Mouse (Mus musculus): ENCODE measurements around the gene Masp1. TPM values are rescaled to one million over a fixed set of nuclear protein-coding genes. Genes with fewer than 3 reads are reported as not detected.

The Masp1 gene
- total and polyA plus RNA-seq, 2 experiments from 2014 or later, result 22.0 to 37.1 TPM

- no peak for TF ChIP-seq CTCF (IDR thresholded peaks at IDR 0.05; ENCODE audit: low read depth)
- H3K9ac ChIP-seq, result no peak overlapping the region
- WGBS, result 46% methylated on average over 5 of the region's 5 CpGs
- no peak overlapping the region for H3K27ac ChIP-seq (ENCODE audit: low read depth, low read length)
- H3K4me2 ChIP-seq (ENCODE audit: low read depth), result no peak overlapping the region
- H3K27me3 ChIP-seq (ENCODE audit: insufficient read depth, low read length), result no peaks in the 10 kb centered on the region
- 0 out of 2 replicates have a peak, but pooled peaks cover 8% of the 10 kb centered on the region for H3K9me3 ChIP-seq (ENCODE audit: low read length)
- H3K36me3 ChIP-seq (ENCODE audit: insufficient read depth), result no peaks in the 10 kb centered on the region
- ATAC-seq (no peak), DNase-seq (no peak)
- H3K4me1 ChIP-seq (ENCODE audit: insufficient read depth), result peaks cover 27% of the 10 kb centered on the region
- no peak overlapping the region for H3K4me3 ChIP-seq (ENCODE audit: low read depth, low read length)
These were observed 1.5 kb upstream of the Masp1 start for GRCm38 (mm10) chr16:23522081-23522480.

DNA sequence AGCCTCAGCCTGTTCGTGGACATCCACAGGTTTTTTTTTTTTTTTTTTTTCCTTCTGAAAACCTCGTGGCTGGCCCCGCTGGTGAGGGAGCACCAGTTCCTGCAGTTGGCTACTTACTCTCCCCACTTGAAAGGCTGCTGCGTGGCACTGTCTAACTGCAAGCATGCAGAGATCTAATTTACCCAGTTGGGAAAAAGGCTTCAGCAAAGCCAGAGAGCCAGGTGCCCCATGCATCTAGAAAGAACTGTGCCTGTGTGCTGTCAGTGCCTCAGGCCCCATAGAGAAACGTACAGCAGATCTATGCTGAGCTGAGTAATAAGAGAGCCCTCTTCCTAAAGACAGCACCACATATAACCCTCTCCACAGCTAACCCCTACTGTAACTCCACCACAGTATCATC, 477 bp upstream of the Masp1 start:
- Histone ChIP-seq H3K9ac (peak overlapping the region; percentile 71; the same call in 1 of the 2 replicates), H3K36me3 (ENCODE audit: insufficient read depth) (no peaks in the 10 kb centered on the region), H3K27ac (ENCODE audit: low read depth, low read length) (peak overlapping the region; percentile 91), H3K27me3 (ENCODE audit: insufficient read depth, low read length) (no peaks in the 10 kb centered on the region), H3K4me2 (ENCODE audit: low read depth) (peak overlapping the region; percentile 76), H3K9me3 (ENCODE audit: low read length) (0 out of 2 replicates have a peak, but pooled peaks cover 8% of the 10 kb centered on the region), H3K4me1 (ENCODE audit: insufficient read depth) (peaks cover 34% of the 10 kb centered on the region), H3K4me3 (ENCODE audit: low read depth, low read length) (peak overlapping the region; percentile 48)
- ATAC-seq, result no peak; the same call in 1 of the 2 replicates
- DNase-seq, result peak; percentile 47
- TF ChIP-seq CTCF (IDR thresholded peaks at IDR 0.05; ENCODE audit: low read depth), result no peak
- WGBS, result 9% methylated on average over 5 of the region's 5 CpGs

GRCm38 (mm10) chr16:23519771-23520170, 844 bp downstream of the Masp1 start:
- Histone ChIP-seq H3K4me2 (ENCODE audit: low read depth) (peak overlapping the region; percentile 76), H3K9ac (peak overlapping the region; percentile 71), H3K4me1 (ENCODE audit: insufficient read depth) (peaks cover 38% of the 10 kb centered on the region), H3K27ac (ENCODE audit: low read depth, low read length) (peak overlapping the region; percentile 91), H3K36me3 (ENCODE audit: insufficient read depth) (no peaks in the 10 kb centered on the region), H3K27me3 (ENCODE audit: insufficient read depth, low read length) (no peaks in the 10 kb centered on the region), H3K4me3 (ENCODE audit: low read depth, low read length) (peak overlapping the region; percentile 48), H3K9me3 (ENCODE audit: low read length) (no peaks in the 10 kb centered on the region)
- ATAC-seq (no peak), DNase-seq (peak; percentile 68)
- 3% methylated on average over 1 of the region's 1 CpGs for WGBS
- TF ChIP-seq CTCF (IDR thresholded peaks at IDR 0.05; ENCODE audit: low read depth), result no peak

DNA sequence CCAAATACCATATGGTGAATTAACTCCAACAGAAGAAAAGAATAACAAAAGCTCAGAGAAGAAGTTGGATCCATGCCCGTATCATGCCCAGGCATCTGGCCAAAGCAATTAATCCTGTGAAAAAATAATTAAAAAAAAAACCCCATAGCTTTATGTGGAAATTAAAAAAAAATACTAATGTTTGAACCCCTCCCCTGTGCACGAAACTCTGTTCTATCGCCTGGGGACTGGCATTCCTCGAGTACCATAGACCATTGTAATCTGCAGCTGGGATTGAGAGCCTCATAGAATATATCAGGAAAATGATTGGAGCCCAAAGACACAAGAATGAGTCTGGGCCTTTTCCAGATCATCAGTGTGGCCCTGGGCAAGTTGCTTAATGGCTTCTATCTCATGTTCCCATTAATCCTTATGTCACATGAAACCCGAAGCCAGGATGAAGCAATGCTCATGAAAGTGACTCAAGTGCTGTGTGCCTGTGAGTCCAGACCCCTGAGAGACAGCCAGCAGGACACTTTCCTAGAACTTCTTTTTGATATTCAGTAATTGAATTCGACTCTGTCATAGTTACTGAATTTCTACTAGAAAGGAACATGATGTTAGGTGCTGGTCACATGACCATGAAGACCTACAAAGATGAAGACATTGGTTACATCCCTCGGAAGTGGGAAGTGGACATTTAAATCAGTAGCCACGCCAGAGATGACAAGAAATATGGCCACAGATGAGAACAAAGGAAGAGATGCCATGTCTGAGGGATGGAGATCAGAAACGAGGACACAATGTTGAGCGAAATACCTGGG, 1.8 kb downstream of the Masp1 start:
- peak overlapping the region; percentile 76 for H3K4me2 ChIP-seq (ENCODE audit: low read depth)
- no peak for ATAC-seq
- DNase-seq, result no peak
- 37% methylated on average over 10 of the region's 10 CpGs for WGBS
- H3K27me3 ChIP-seq (ENCODE audit: insufficient read depth, low read length), result no peaks in the 10 kb centered on the region
- no peaks in the 10 kb centered on the region for H3K36me3 ChIP-seq (ENCODE audit: insufficient read depth)
- no peak for TF ChIP-seq CTCF (IDR thresholded peaks at IDR 0.05; ENCODE audit: low read depth)
- peak overlapping the region; percentile 71; the same call in 1 of the 2 replicates for H3K9ac ChIP-seq
- no peaks in the 10 kb centered on the region for H3K9me3 ChIP-seq (ENCODE audit: low read length)
- H3K27ac ChIP-seq (ENCODE audit: low read depth, low read length), result peak overlapping the region; percentile 91
- peaks cover 38% of the 10 kb centered on the region for H3K4me1 ChIP-seq (ENCODE audit: insufficient read depth)
- H3K4me3 ChIP-seq (ENCODE audit: low read depth, low read length), result peak overlapping the region; percentile 48

DNA sequence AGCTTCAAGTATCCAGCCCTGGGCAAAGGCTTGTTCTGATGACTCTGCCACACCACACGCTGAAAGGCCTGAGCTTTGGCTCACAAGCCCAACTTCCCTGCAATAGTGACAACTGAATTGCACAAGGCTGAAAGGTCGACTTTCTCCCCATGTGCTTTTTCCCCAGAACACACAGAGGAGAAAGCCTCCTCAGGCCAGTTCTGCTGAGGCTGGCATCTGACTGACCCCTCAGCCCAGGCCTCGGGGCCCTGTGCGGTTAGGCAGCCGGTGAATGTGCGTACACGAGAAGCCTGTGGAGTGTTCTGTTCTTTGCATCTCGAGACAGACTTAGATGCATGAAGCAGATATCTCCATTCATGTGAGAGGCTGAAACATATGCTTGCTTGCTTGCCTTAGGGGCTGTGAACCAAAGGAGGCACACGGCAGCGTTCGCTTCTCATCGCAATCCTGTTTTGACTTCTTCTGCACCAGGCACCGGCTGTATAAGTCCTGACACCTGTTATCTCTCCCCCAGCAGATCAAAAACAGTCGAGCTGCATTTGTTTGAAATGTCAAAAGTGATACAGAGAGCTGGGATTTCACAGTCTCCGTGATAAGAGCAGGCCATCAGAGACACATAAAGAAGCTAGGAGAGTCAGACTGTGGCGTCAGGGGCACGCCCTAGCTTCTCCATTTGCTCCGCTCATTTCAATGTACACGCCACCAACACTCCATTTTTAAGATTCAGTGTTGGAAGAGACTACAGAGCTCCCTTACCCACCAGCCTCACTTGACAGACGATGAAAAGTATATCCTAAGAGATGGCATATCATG, 2.7 kb downstream of the Masp1 start:
- no peak for TF ChIP-seq CTCF (IDR thresholded peaks at IDR 0.05; ENCODE audit: low read depth)
- WGBS, result 37% methylated on average over 20 of the region's 20 CpGs

DNA sequence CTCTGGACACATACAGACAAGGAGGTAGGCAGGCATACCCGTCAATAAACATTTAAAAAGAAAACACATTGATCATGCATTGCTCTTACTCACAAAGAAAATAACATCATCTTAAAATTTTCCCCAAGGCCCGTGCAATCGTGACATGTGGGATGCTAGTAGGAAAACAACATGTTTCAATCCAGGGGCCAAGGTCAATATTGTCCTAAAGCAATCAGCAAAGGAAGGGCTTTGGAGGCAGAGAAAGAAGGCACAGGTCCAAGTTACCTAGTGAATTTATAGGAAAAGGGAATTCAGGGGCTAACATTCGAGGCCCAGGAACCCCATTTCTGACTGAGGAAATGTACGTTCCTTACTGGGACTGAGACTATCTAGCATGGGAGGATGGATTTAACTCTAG, 3.4 kb downstream of the Masp1 start:
- no peak overlapping the region for H3K4me3 ChIP-seq (ENCODE audit: low read depth, low read length)
- H3K9me3 ChIP-seq (ENCODE audit: low read length), result no peaks in the 10 kb centered on the region
- DNase-seq (no peak), ATAC-seq (no peak)
- H3K9ac ChIP-seq, result 0 out of 2 replicates have a peak overlapping the region, but pooled peaks have one; percentile 31
- TF ChIP-seq CTCF (IDR thresholded peaks at IDR 0.05; ENCODE audit: low read depth), result no peak
- 63% methylated on average over 5 of the region's 5 CpGs for WGBS
- peaks cover 31% of the 10 kb centered on the region; the same call in 1 of the 2 replicates for H3K4me1 ChIP-seq (ENCODE audit: insufficient read depth)
- H3K27me3 ChIP-seq (ENCODE audit: insufficient read depth, low read length), result no peaks in the 10 kb centered on the region
- H3K36me3 ChIP-seq (ENCODE audit: insufficient read depth), result no peaks in the 10 kb centered on the region; the same call in 1 of the 2 replicates
- H3K4me2 ChIP-seq (ENCODE audit: low read depth), result peak overlapping the region; percentile 76
- peak overlapping the region; percentile 91 for H3K27ac ChIP-seq (ENCODE audit: low read depth, low read length)

More for the DNA sequence above, 2.7 kb downstream of the Masp1 start:
- H3K4me3 ChIP-seq (ENCODE audit: low read depth, low read length), result peak overlapping the region; percentile 48
- H3K9me3 ChIP-seq (ENCODE audit: low read length), result no peaks in the 10 kb centered on the region
- DNase-seq (peak; percentile 79), ATAC-seq (peak; percentile 71)
- no peaks in the 10 kb centered on the region; the same call in 1 of the 2 replicates for H3K36me3 ChIP-seq (ENCODE audit: insufficient read depth)
- no peaks in the 10 kb centered on the region for H3K27me3 ChIP-seq (ENCODE audit: insufficient read depth, low read length)
- peak overlapping the region; percentile 91 for H3K27ac ChIP-seq (ENCODE audit: low read depth, low read length)
- peak overlapping the region; percentile 76 for H3K4me2 ChIP-seq (ENCODE audit: low read depth)
- H3K4me1 ChIP-seq (ENCODE audit: insufficient read depth), result peaks cover 37% of the 10 kb centered on the region
- peak overlapping the region; percentile 31 for H3K9ac ChIP-seq
